Mouse (Mus musculus) hindbrain, embryonic 15.5 days (tissue): ENCODE data around the gene Tmem59l. TPM values are rescaled to one million over a fixed set of nuclear protein-coding genes. Genes with fewer than 3 reads are reported as not detected.

ENCODE experiments used
- ATAC-seq: fragments of 200-750 bp; cut with Nextera tagmentation; 2 replicates; pipeline ENCODE4 v1.8.0; 2017; ENCODE audit warnings: low read depth, moderate number of reproducible peaks, moderate TSS enrichment; ENCODE audit not compliant: low FRiP score
- H3K27ac ChIP-seq: fragments of 300-500 bp; sonication (generic); replicated peaks from 2 replicates; pipeline ENCODE4 v1.5.1; 2015; ENCODE audit warnings: mild to moderate bottlenecking, inconsistent platforms
- H3K27me3 ChIP-seq: fragments of 300-500 bp; sonication (generic); 2 replicates; pipeline ENCODE4 v1.6.1; 2015; ENCODE audit warnings: control low read depth, inconsistent platforms
- H3K36me3 ChIP-seq: fragments of 300-500 bp; sonication (generic); 2 replicates; pipeline ENCODE4 v1.6.1; 2015; ENCODE audit warnings: control low read depth, inconsistent platforms
- H3K4me1 ChIP-seq: fragments of 300-500 bp; sonication (generic); replicated peaks from 2 replicates; pipeline ENCODE4 v1.6.1; 2015; ENCODE audit warnings: control low read depth, inconsistent platforms
- H3K4me2 ChIP-seq: fragments of 300-500 bp; sonication (generic); 2 replicates; pipeline ENCODE4 v1.6.1; 2015; ENCODE audit warnings: moderate library complexity, mild to moderate bottlenecking, inconsistent platforms
- H3K4me3 ChIP-seq: fragments of 300-500 bp; sonication (generic); 2 replicates; pipeline ENCODE4 v1.5.1; 2015; ENCODE audit warnings: mild to moderate bottlenecking, inconsistent platforms
- H3K9ac ChIP-seq: fragments of 300-500 bp; sonication (generic); 2 replicates; pipeline ENCODE4 v1.6.1; 2015; ENCODE audit warnings: inconsistent platforms
- H3K9me3 ChIP-seq: fragments of 300-500 bp; sonication (generic); 2 replicates; pipeline ENCODE4 v1.6.1; 2016; ENCODE audit warnings: control low read depth, inconsistent platforms
- WGBS: fragments of 180-500 bp; shearing (Covaris S2); methylation state at CpG from one replicate; pipeline ENCODE4 v1.1.7; 2015; 5-methylcytosine and 5-hydroxymethylcytosine counted together
- polyA plus RNA-seq: library from polyadenylated mRNA; unstranded; fragments of >200 nt; fragmentation: Nextera tagmentation; extraction: Ambion mirVana; gene quantifications from 2 replicates; pipeline ENCODE4 v1.2.1, GENCODE M21; 2015

Gene Tmem59l
- polyA plus RNA-seq, 1 experiment from 2014 or later, result 145 TPM

- 88% methylated on average over 6 of the region's 6 CpGs for WGBS
Measured at GRCm38 (mm10) chr8:70464162-70464561, 23.0 kb downstream of the Tmem59l start.

GRCm38 (mm10) chr8:70463306-70463705, 23.9 kb downstream of the Tmem59l start:
- H3K4me3 ChIP-seq, result no peak overlapping the region
- H3K27me3 ChIP-seq, result no peaks in the 10 kb centered on the region
- H3K36me3 ChIP-seq, result no peaks in the 10 kb centered on the region
- no peak overlapping the region for H3K4me2 ChIP-seq
- H3K9me3 ChIP-seq, result no peaks in the 10 kb centered on the region
- no peak for ATAC-seq
- WGBS, result 44% methylated on average over 4 of the region's 4 CpGs
- H3K27ac ChIP-seq, result no peak overlapping the region
- no peak overlapping the region for H3K9ac ChIP-seq
- H3K4me1 ChIP-seq, result 0 out of 2 replicates have a peak, but pooled peaks cover 9% of the 10 kb centered on the region

More at GRCm38 (mm10) chr8:70464162-70464561, 23.0 kb downstream of the Tmem59l start:
- no peaks in the 10 kb centered on the region for H3K9me3 ChIP-seq
- no peak overlapping the region for H3K4me3 ChIP-seq
- H3K4me1 ChIP-seq, result peaks cover 15% of the 10 kb centered on the region; the same call in 1 of the 2 replicates
- ATAC-seq, result no peak
- no peak overlapping the region for H3K9ac ChIP-seq
- no peaks in the 10 kb centered on the region for H3K36me3 ChIP-seq
- H3K27me3 ChIP-seq, result no peaks in the 10 kb centered on the region
- no peak overlapping the region for H3K4me2 ChIP-seq
- H3K27ac ChIP-seq, result no peak overlapping the region

DNA sequence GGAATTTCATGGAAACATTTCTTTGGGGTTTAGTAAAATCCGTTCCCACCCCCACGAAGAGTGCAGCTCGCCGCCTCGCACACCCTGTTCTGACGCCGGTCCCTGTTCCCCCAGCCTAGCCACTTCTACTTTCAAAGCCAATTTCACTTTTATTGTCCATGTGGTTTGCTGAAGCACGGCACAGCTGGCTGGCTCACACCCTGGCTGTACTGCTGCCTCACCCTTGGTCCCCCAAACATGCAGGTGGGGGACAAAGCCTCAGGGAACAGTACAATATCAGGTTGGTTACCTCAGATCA, 24.7 kb downstream of the Tmem59l start:
- WGBS, result 93% methylated on average over 8 of the region's 8 CpGs
- H3K9ac ChIP-seq, result no peak overlapping the region
- H3K27ac ChIP-seq, result no peak overlapping the region
- no peak for ATAC-seq
- no peaks in the 10 kb centered on the region for H3K9me3 ChIP-seq
- 0 out of 2 replicates have a peak, but pooled peaks cover 6% of the 10 kb centered on the region for H3K4me1 ChIP-seq
- H3K27me3 ChIP-seq, result no peaks in the 10 kb centered on the region
- H3K36me3 ChIP-seq, result no peaks in the 10 kb centered on the region
- H3K4me2 ChIP-seq, result no peak overlapping the region
- no peak overlapping the region for H3K4me3 ChIP-seq

- ATAC-seq, result no peak
- no peaks in the 10 kb centered on the region for H3K9me3 ChIP-seq
- WGBS, result 87% methylated on average over 16 of the region's 16 CpGs
- 0 out of 2 replicates have a peak, but pooled peaks cover 6% of the 10 kb centered on the region for H3K4me1 ChIP-seq
- no peak overlapping the region for H3K4me3 ChIP-seq
- no peaks in the 10 kb centered on the region for H3K36me3 ChIP-seq
- H3K9ac ChIP-seq, result no peak overlapping the region
- no peak overlapping the region for H3K4me2 ChIP-seq
- no peak overlapping the region for H3K27ac ChIP-seq
- no peaks in the 10 kb centered on the region for H3K27me3 ChIP-seq
Measured at GRCm38 (mm10) chr8:70461765-70462515, 25.2 kb downstream of the Tmem59l start.

DNA sequence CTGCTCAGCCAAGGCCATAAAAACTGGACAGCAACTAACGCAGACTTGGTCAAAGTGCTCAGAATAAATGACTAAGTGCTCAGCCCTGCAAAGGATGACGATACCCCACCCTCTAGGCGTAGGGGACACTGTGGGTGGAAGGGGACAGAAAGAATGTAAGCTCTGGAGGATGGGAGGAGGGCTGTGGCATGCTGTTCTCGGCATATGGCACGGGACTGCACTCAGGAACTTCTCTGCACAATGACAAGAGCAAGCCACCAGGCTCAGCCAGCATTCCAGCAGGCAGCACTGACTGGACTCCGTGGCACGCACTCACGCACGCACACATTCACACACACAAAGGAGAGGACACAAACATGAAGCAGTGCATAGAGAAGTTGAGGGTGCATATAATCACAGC, 26.6 kb downstream of the Tmem59l start:
- ATAC-seq, result no peak
- Histone ChIP-seq H3K36me3 (no peaks in the 10 kb centered on the region), H3K4me1 (0 out of 2 replicates have a peak, but pooled peaks cover 6% of the 10 kb centered on the region), H3K9ac (no peak overlapping the region), H3K4me2 (no peak overlapping the region), H3K9me3 (no peaks in the 10 kb centered on the region), H3K27ac (no peak overlapping the region), H3K4me3 (no peak overlapping the region), H3K27me3 (no peaks in the 10 kb centered on the region)
- 75% methylated on average over 9 of the region's 9 CpGs for WGBS

GRCm38 (mm10) chr8:70460199-70460598, 27.0 kb downstream of the Tmem59l start:
- H3K4me1 ChIP-seq, result 0 out of 2 replicates have a peak, but pooled peaks cover 6% of the 10 kb centered on the region
- no peak overlapping the region for H3K4me3 ChIP-seq
- WGBS, result 93% methylated on average over 5 of the region's 5 CpGs
- no peak overlapping the region for H3K4me2 ChIP-seq
- ATAC-seq, result no peak
- H3K9me3 ChIP-seq, result no peaks in the 10 kb centered on the region
- H3K9ac ChIP-seq, result no peak overlapping the region
- no peaks in the 10 kb centered on the region for H3K36me3 ChIP-seq
- no peaks in the 10 kb centered on the region for H3K27me3 ChIP-seq
- H3K27ac ChIP-seq, result no peak overlapping the region

DNA sequence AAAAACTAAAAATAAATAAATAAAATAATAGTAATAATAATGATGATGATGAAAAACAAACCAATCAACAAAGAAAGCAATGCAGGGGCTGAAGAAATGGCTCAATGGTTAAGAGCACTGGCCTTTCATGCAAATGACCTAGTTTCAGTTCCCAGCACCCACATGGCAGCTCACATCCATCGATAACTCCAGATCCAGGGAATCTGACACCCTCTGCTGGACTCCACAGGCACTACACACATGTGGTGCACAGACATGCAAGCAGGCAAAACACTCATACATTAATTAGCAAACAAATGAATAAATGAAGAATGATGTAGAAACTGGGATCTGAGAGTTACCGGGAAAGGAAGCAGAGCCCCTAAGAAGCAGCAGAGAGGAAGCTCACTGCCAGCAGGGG, 27.5 kb downstream of the Tmem59l start:
- Histone ChIP-seq H3K9me3 (no peaks in the 10 kb centered on the region), H3K4me1 (0 out of 2 replicates have a peak, but pooled peaks cover 6% of the 10 kb centered on the region), H3K9ac (no peak overlapping the region), H3K27ac (no peak overlapping the region), H3K4me3 (no peak overlapping the region), H3K27me3 (no peaks in the 10 kb centered on the region), H3K4me2 (no peak overlapping the region), H3K36me3 (no peaks in the 10 kb centered on the region)
- ATAC-seq, result no peak
- WGBS, result 92% methylated on average over 2 of the region's 2 CpGs

DNA sequence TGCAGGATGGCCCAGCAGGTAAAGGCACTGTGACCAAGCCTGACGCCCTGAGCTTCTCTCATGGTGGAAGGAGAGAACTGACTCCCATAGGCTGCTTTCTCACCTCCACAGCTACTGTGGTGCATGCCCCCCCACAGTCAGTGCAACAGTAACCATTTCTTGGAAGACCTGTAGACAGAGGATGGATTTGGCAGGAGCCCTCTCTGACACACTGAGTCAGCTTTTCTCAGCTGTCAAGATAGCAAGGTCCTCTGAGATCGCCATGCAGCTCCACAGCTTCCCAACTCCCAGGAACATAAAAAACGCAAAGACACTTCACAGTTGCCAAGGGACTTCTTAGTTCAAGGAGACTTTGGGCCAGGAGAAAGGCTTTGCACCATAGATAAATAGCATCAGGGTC, 28.7 kb downstream of the Tmem59l start:
- no peaks in the 10 kb centered on the region for H3K27me3 ChIP-seq
- no peak for ATAC-seq
- H3K4me1 ChIP-seq, result 0 out of 2 replicates have a peak, but pooled peaks cover 3% of the 10 kb centered on the region
- no peak overlapping the region for H3K4me2 ChIP-seq
- no peak overlapping the region for H3K9ac ChIP-seq
- H3K4me3 ChIP-seq, result no peak overlapping the region
- H3K27ac ChIP-seq, result no peak overlapping the region
- no peaks in the 10 kb centered on the region for H3K9me3 ChIP-seq
- 88% methylated on average over 3 of the region's 3 CpGs for WGBS
- H3K36me3 ChIP-seq, result no peaks in the 10 kb centered on the region

- no peak overlapping the region for H3K4me3 ChIP-seq
- no peaks in the 10 kb centered on the region for H3K36me3 ChIP-seq
- H3K9me3 ChIP-seq, result no peaks in the 10 kb centered on the region
- no peaks in the 10 kb centered on the region for H3K27me3 ChIP-seq
- no peak overlapping the region for H3K9ac ChIP-seq
- ATAC-seq, result no peak
- H3K27ac ChIP-seq, result no peak overlapping the region
- no peak overlapping the region for H3K4me2 ChIP-seq
- no peaks in the 10 kb centered on the region for H3K4me1 ChIP-seq
- WGBS, result 89% methylated on average over 6 of the region's 6 CpGs
Measured at GRCm38 (mm10) chr8:70457882-70458281, 29.3 kb downstream of the Tmem59l start.

GRCm38 (mm10) chr8:70456996-70457395, 30.2 kb downstream of the Tmem59l start:
- ATAC-seq, result no peak
- Histone ChIP-seq H3K27ac (no peak overlapping the region), H3K27me3 (no peaks in the 10 kb centered on the region), H3K9me3 (no peaks in the 10 kb centered on the region), H3K4me2 (no peak overlapping the region), H3K4me3 (no peak overlapping the region), H3K9ac (no peak overlapping the region), H3K4me1 (no peaks in the 10 kb centered on the region), H3K36me3 (peaks cover 6% of the 10 kb centered on the region)
- WGBS, result 90% methylated on average over 1 of the region's 1 CpGs

GRCm38 (mm10) chr8:70453852-70454251, 33.3 kb downstream of the Tmem59l start:
- H3K4me3 ChIP-seq, result no peak overlapping the region
- no peak overlapping the region for H3K9ac ChIP-seq
- H3K4me2 ChIP-seq, result no peak overlapping the region
- peaks cover 23% of the 10 kb centered on the region for H3K36me3 ChIP-seq
- 90% methylated on average over 5 of the region's 5 CpGs for WGBS
- no peak overlapping the region for H3K27ac ChIP-seq
- no peaks in the 10 kb centered on the region for H3K4me1 ChIP-seq
- ATAC-seq, result no peak
- no peaks in the 10 kb centered on the region for H3K9me3 ChIP-seq
- no peaks in the 10 kb centered on the region for H3K27me3 ChIP-seq

GRCm38 (mm10) chr8:70452196-70452966, 34.8 kb downstream of the Tmem59l start:
- H3K36me3 ChIP-seq, result peaks cover 23% of the 10 kb centered on the region
- H3K4me3 ChIP-seq, result no peak overlapping the region
- no peak overlapping the region for H3K4me2 ChIP-seq
- 65% methylated on average over 52 of the region's 52 CpGs for WGBS
- peaks cover 11% of the 10 kb centered on the region; the same call in 1 of the 2 replicates for H3K4me1 ChIP-seq
- H3K9ac ChIP-seq, result no peak overlapping the region
- H3K9me3 ChIP-seq, result no peaks in the 10 kb centered on the region
- H3K27ac ChIP-seq, result no peak overlapping the region
- no peak for ATAC-seq
- H3K27me3 ChIP-seq, result no peaks in the 10 kb centered on the region
